Mouse (Mus musculus): ENCODE results near the gene Ackr4. TPM values are rescaled to one million over a fixed set of nuclear protein-coding genes. Genes with fewer than 3 reads are reported as not detected.

Gene Ackr4
- total RNA-seq, 2 experiments from 2014 or later, result 4.2 to 4.8 TPM

GRCm38 (mm10) chr9:104108571-104109143 is 18.1 kb downstream of the Ackr4 start:
- no peak for DNase-seq (ENCODE audit: low spot score)
- intact Hi-C loops (cut with DNase I), result no loop called here

- DNase-seq (ENCODE audit: low spot score), result no peak
- intact Hi-C loops (cut with DNase I), result no loop called here
Measured at GRCm38 (mm10) chr9:104107482-104107881, 19.3 kb downstream of the Ackr4 start.

- intact Hi-C loops (cut with DNase I), result no loop called here
- DNase-seq (ENCODE audit: low spot score), result no peak
Measured at GRCm38 (mm10) chr9:104106930-104107329, 19.8 kb downstream of the Ackr4 start.

- DNase-seq (ENCODE audit: low spot score), result no peak
- intact Hi-C loops (cut with DNase I), result no loop called here
Measured at GRCm38 (mm10) chr9:104104986-104105385, 21.7 kb downstream of the Ackr4 start.

GRCm38 (mm10) chr9:104102901-104103300 is 23.8 kb downstream of the Ackr4 start:
- DNase-seq (ENCODE audit: low spot score), result no peak
- intact Hi-C loops (cut with DNase I), result no loop called here

GRCm38 (mm10) chr9:104102301-104102700 is 24.4 kb downstream of the Ackr4 start:
- intact Hi-C loops (cut with DNase I), result no loop called here
- peak; percentile 18 for DNase-seq (ENCODE audit: low spot score)

GRCm38 (mm10) chr9:104101458-104101857 is 25.3 kb downstream of the Ackr4 start:
- DNase-seq (ENCODE audit: low spot score), result no peak
- intact Hi-C loops (cut with DNase I), result no loop called here

- no peak for DNase-seq (ENCODE audit: low spot score)
- intact Hi-C loops (cut with DNase I), result no loop called here
Measured at GRCm38 (mm10) chr9:104100822-104101221, 25.9 kb downstream of the Ackr4 start.

GRCm38 (mm10) chr9:104099060-104099459 is 27.7 kb downstream of the Ackr4 start:
- intact Hi-C loops (cut with DNase I), result no loop called here
- DNase-seq (ENCODE audit: low spot score), result no peak

GRCm38 (mm10) chr9:104098256-104098655 is 28.5 kb downstream of the Ackr4 start:
- no peak for DNase-seq (ENCODE audit: low spot score)
- intact Hi-C loops (cut with DNase I), result no loop called here

- intact Hi-C loops (cut with DNase I), result no loop called here
- DNase-seq (ENCODE audit: low spot score), result no peak
Measured at GRCm38 (mm10) chr9:104092945-104093344, 33.8 kb downstream of the Ackr4 start.

- intact Hi-C loops (cut with DNase I), result no loop called here
- no peak for DNase-seq (ENCODE audit: low spot score)
Measured at GRCm38 (mm10) chr9:104088555-104088954, 38.2 kb downstream of the Ackr4 start.

- no peak for DNase-seq (ENCODE audit: low spot score)
- intact Hi-C loops (cut with DNase I), result no loop called here
Measured at GRCm38 (mm10) chr9:104085730-104086429, 40.9 kb downstream of the Ackr4 start.

GRCm38 (mm10) chr9:104080038-104080437 is 46.7 kb downstream of the Ackr4 start:
- no peak for DNase-seq (ENCODE audit: low spot score)
- intact Hi-C loops (cut with DNase I), result no loop called here

GRCm38 (mm10) chr9:104079379-104079778 is 47.4 kb downstream of the Ackr4 start:
- no peak for DNase-seq (ENCODE audit: low spot score)
- intact Hi-C loops (cut with DNase I), result loop anchor here (5.0 kb wide), 1 partner anchor 78 kb away; no protein-coding TSS in a partner anchor

- no peak for DNase-seq (ENCODE audit: low spot score)
Measured at GRCm38 (mm10) chr9:104078780-104079179, 48.0 kb downstream of the Ackr4 start.

GRCm38 (mm10) chr9:104075808-104076207 is 50.9 kb downstream of the Ackr4 start:
- intact Hi-C loops (cut with DNase I), result loop anchor here (5.0 kb wide), 1 partner anchor 81 kb away; no protein-coding TSS in a partner anchor
- no peak for DNase-seq (ENCODE audit: low spot score)

More at GRCm38 (mm10) chr9:104078780-104079179, 48.0 kb downstream of the Ackr4 start:
- intact Hi-C loops (cut with DNase I), result loop anchor here (5.0 kb wide), 1 partner anchor 79 kb away; no protein-coding TSS in a partner anchor

GRCm38 (mm10) chr9:104070863-104071604 is 55.7 kb downstream of the Ackr4 start:
- intact Hi-C loops (cut with DNase I), result no loop called here
- DNase-seq (ENCODE audit: low spot score), result no peak

- intact Hi-C loops (cut with DNase I), result no loop called here
- DNase-seq (ENCODE audit: low spot score), result no peak
Measured at GRCm38 (mm10) chr9:104070241-104070640, 56.5 kb downstream of the Ackr4 start.

GRCm38 (mm10) chr9:104064571-104064970 is 62.2 kb downstream of the Ackr4 start:
- intact Hi-C loops (cut with DNase I), result no loop called here
- no peak for DNase-seq (ENCODE audit: low spot score)
